Mouse (Mus musculus) testis, postnatal 10 days (tissue): ENCODE data around the gene F5.

Experiments used
- DNase-seq: peaks from one replicate; pipeline ENCODE4 v3.0.0; 2021; ENCODE audit warnings: low spot score

F5 gene

DNA sequence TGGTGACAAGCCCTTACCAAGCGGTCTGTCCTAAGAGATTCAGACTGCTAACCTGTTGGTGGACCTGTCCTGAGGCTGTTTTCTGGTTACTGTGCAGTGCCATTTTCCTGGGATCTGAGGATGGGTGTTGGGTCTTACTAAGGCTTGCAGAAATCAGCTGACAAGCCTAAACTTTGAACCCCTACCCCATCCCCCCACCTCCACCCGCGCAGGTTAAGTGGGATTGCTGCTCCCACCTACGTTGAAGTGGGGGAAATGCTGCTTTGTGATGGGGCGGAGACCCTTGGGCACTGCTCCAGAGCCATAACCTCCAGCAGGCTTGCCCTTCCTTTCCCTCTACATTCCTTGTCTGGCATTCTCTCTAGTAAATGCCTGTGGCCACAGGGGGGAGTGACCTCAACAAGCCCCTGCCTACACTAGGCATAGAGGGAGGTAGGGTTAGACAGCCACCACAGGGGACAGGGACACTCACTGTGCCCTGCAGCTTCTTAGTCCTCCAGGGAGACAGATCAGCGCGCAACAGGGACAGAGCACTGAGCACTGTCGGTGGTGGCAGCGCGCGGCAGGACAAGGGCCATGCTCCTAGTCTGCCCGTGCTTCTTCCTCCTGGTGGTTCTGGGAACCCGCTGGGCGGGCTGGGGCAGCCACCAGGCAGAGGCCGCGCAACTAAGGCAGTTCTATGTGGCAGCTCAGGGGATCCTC lies at the start of gene F5:
F5 (plus strand) TSS at position 452 of the 702 bp plus-strand sequence.
- DNase-seq = peak; percentile 44

- no peak for DNase-seq
Measured at GRCm38 (mm10) chr1:164109763-164110162, 41.9 kb upstream of the F5 start.

DNA sequence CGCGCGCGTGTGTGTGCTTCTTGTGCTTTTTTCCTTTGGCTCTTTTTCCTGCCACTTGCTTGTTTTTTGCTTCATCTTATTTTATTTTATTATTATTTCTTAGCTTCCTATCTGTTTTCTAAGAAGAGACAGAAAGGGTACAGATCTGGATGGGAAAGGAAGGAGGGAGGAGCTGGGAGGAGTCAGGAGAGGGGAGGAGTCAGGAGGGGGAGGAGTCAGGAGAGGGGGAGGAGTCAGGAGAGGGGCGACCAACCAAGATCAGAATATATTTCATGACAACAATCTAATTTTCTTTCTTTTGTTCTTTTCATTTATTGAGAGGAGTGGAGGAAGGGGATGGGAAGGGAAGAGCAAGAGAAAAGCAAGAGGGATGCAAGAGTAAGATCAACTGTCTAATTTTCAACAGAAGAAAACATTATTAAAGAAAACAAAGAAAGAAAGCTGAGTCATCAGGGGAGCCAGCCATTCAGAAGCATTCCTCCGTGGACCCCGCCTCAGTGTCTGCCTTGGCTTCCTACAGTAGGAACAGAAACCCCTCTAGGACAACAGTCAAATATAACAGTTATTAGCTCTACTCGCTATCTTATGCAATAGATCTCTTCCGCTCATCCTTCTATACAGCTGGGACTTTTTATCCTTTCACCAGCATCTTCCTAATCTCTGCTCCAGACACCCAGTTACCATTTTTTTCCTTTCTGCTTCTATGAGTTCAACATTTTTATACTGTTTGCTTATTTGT lies 40.9 kb upstream of the F5 start:
- DNase-seq = no peak

DNA sequence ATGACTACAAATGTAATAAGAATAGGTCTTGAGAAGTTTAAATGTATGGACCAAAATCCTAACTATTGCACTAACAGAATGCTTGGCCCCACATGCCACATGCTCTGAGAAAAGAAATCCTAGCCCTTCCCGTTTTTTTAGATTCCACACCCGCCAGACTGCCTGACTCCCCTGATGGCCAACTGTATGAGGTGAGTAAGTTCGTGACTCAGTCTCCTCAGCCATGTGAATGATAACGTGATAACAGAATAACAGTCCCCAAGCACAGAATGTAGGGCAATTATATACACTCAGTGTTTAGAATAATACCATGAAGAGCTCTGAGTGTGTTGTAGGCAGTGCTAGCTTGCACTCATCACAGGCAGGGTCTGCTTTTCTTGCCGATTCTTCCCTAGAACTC lies 37.4 kb upstream of the F5 start:
- no peak for DNase-seq

- DNase-seq = no peak
Measured at GRCm38 (mm10) chr1:164114947-164115493, 36.6 kb upstream of the F5 start, which contains the start of gene Selp. Gene Selp, plus strand, starts transcription at chr1:164115264.

DNA sequence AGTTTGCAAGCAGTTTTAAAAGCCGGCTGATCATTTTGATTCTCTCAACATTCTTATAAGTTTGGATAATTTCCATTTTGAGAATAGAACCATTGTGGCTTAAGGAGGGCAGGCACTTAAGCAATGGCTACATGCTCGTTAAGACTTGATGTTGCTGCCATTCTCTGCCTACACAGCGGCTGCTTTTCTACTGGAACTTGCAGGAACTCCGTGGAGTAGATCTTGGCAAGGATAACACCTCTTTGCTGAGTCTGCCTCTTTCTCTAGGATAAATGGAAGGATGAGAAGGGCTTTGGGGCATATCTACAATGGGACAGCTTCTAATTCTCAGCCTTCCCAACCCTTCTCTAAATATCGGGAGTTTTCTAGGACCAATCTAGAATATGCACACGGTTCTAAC lies 36.0 kb upstream of the F5 start:
- no peak for DNase-seq

- DNase-seq = no peak
Measured at GRCm38 (mm10) chr1:164117869-164118268, 33.8 kb upstream of the F5 start.

DNA sequence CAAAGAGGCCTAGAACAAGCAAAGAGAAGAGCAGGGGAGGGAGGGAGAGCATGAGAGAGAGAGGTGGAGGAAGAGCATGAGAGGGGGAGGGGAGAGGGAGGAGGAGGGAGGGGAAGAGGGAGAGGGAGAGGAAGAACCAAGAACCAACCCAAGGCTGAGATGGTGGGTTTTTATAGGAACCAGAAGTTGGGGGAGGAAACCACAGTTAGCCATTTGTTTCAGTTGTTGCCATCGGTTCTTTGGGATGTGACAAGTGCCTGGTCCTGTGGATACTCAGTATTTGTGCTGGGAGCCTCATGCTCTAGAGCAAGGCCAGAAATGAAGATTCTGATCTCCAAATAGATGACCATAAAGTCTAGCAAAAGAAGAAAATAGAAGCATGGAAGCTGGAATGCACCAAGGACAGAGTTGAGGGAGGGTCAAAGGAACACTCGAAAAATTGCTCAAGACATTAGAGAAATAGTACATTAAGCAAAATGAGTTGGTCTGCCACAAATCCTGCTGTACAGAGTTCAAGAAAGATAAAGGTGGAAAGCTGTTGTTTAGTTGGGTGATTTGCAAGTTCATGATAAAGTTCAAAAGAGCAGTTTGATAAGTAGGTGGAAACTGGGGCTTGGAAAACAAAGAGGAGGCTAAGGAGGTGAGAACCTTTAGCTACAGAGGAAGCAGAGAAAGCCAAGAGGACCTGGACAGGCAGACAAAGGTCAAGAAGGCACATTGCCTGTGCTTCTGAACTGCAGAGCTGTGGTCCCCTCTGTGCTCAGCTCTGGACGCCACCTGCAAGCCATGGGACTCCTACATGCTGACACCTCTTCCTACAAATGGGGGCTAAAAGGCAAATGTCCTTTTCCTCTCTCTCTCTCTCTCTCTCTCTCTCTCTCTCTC lies 31.5 kb upstream of the F5 start:
- no peak for DNase-seq

DNA sequence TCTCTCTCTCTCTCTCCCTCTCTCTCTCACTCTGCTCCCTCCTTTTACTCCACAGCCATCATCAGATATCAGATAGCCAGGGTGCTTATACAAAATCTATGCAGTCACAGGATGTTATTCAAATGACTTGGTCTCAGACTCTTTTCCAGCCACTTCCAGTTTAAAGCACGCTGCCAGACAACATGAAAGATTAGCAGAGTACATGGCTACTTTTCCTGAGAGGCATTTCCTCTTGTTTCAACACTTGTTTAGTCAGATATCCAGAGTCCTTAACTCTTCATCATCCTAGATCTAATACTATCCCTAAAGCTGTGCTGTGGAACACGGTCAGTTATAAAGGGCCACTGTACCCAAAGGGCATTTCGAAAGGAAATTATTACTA lies 30.9 kb upstream of the F5 start:
- DNase-seq = no peak

- no peak for DNase-seq
Measured at GRCm38 (mm10) chr1:164123836-164124235, 27.8 kb upstream of the F5 start.

- DNase-seq = no peak
Measured at GRCm38 (mm10) chr1:164130013-164130412, 21.6 kb upstream of the F5 start.

DNA sequence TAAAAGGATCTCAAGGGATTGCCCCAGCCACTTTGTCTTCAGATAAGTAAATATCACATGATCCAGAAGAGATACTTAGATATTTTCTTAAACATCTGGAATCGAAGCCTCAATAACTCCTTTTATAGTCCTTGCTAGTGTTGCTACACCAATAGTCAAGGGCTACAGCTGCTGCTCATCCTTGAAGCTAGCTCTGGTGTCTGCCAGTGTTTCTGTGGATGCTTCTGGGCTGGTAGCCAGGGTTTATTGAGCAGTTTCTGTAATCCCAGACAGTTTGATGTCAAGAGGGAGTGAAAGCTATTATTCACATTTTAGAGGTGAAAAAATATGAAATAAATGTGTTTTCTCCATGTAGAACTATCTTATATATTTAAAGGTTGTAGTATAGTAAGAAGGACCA lies 19.0 kb upstream of the F5 start:
- DNase-seq = no peak

DNA sequence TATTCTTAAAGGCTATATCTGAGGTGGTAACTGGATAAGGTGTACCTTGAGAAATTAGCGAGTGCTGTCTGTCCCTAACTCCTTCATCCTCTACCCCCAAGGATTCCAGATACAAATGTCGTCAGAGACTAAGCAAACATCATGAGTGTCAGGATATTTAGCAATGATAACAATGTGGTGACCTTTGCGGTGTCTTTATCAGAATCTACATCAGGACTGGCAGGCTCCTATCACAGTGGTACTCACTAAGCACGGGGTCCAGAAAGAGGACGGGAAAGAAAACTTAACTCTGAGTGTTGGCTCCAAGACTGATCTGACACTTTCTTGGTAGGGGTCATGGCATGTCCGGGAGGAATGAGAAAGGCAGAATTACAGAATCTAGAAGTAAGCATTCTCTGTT lies 17.5 kb upstream of the F5 start:
- no peak for DNase-seq

- DNase-seq = no peak
Measured at GRCm38 (mm10) chr1:164135360-164135759, 16.3 kb upstream of the F5 start.

DNA sequence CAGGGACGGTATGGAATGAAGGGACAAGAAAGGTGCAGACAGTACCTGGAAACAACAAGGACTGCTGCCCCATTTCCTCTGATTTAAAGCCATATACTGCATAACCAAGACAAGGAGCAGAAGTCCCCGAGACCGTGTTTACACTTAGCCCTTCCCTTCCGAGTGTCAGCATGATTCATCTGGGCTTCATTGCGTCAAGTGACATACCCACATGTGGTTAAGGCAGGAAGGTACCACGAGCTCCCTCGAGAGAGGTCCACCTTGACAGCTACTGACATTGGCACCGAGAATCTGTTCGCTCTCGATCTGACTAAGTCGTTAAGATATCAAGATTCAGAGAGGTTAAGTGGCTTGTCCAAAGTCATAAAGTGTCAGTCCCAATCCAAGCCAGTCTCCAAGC lies 15.7 kb upstream of the F5 start:
- DNase-seq = no peak

- DNase-seq = no peak
Measured at GRCm38 (mm10) chr1:164136636-164137035, 15.0 kb upstream of the F5 start.

DNA sequence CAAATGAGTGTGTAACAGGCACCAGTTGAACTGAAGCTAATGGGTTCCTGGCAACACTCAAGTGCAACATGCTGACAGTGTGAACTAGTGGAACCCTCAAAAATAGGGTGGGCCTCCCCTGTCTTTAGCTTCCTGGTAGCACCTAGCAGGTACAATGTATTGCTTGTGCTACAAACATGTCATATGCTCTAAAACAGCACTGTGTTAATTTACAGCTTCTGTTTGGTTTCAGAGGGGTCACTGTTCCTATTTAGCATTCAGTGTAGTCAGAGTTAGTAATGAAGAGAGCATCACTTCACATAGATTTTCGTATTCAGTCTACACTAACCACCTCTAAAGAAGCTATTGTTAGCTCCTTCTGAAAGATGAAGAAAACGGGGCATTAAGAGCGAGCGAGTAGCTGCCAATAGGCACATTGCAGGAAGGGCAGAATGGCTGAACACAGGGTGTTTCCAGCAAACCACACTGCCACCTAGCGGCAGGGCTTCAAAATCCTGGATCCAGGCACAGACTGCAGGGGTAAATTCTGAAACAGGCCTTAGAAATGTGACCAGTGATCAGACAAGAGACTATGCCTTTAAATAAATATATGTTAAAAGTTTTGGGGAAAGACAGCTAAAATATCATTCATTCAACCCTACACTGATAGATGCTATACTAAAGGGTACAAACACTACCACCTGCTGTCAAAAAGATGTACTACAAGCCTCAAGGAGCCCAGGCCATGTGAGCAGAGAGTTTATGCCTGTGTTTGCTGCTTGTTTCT lies 13.1 kb upstream of the F5 start:
- DNase-seq = peak; percentile 89

DNA sequence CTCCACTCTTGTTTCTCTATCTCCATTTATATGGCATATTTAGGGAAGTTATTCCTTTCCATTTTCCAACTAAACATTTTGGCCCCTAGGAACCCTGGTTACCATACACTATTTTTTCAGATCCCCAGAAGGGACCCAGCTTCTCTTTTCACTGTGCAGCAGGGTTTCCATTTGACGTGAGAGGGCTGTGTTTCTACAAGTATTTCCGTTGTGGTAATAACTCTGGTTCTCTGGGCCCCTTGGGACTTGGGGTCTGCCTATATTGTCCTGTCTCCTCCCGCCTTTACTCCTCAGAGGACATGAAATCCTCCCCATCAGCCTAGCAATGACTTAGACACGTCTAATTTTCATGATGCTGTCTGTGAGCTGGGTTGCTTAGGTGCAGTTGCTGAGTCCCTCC lies 12.2 kb upstream of the F5 start:
- DNase-seq = no peak

DNA sequence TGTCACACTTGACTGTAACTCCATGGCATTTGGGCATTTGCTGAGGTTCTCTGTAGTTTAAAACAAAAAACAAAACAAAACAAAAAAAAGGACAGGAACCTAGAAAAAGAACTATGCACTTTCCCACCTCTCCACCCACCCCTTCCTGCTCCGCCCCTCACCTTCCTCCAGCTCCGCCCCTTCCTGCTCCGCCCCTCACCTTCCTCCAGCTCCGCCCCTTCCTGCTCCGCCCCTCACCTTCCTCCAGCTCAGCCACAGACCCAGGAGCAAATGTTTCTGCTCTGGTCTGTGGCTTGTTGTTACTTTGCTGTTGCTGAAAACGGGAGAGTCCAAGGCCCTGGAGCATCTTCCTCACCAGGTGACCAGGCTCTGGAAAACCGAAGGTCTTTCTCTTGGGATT lies 2.6 kb upstream of the F5 start:
- DNase-seq = no peak

DNA sequence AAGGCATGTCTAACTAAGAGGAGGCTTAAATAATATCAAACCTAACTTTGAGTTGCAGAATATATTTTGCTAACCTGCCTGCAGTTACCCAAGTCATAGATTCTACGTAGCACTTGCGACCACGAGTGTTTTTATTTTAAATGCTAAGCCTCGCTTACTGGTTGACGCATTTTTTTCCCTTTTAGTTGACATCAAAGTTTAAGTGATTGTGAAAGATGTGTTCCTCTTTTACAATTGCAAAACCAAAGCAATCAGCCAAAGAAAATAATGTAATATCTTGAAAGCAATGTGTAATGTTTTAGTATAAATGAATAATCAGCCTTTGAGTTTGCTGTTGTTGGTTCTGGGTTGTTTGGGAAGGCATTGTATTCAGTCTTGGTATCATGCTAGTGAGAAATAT lies 1.2 kb downstream of the F5 start:
- DNase-seq = no peak

DNA sequence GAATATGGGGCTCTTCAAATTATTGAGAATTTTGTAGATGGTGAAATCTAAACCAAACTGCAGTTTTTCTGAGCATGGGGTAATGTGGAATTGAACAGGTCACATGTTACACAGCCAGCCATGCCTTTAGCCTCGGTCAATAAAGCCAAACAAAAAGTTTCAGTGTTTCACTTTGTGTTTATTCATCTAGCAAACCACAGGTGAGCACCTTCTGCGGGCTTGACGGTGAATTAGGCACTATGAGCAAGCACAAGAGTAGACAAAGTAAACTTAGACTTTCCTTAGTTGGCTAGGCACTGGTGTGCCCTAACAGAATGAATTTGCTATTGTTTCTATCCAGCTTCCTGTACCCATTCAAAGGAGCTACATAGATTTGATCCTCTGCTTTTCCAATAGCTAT lies 3.3 kb downstream of the F5 start:
- DNase-seq = no peak

DNA sequence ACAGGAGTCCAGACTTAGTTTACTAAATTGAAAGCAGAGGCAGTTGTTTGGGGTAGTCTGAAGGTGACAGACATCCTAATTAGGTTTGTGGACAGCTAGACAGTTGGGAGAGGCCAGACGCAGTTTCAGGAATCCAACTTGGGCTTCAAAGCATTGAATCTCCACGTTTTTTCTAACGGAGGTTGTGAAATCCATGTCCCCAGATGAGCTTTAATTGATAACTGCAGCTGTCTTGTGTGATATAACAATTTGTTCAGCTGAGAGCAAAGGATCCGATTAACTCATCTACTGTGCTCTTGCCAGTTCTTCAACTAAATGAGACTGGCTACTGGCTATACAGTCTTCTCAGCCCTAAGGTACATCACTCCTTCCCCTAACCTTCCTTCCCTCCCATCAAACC lies 6.9 kb downstream of the F5 start:
- no peak for DNase-seq
